Mouse (Mus musculus): ENCODE measurements around the gene Zfp36. TPM values are rescaled to one million over a fixed set of nuclear protein-coding genes. Genes with fewer than 3 reads are reported as not detected.
A peak's percentile ranks its signal among the peaks of the same experiment; 100 is the strongest.

Zfp36 gene
- polyA plus RNA-seq, 1 experiment: 119 TPM

GRCm38 (mm10) chr7:28357984-28358383 lies 22.1 kb downstream of the Zfp36 start:
- no peak overlapping the region for H3K27ac ChIP-seq (ENCODE audit: insufficient read depth, low read depth, low read length)
- no peak overlapping the region for H3K4me3 ChIP-seq (ENCODE audit: insufficient read depth, low read length)
- TF ChIP-seq POLR2A (IDR thresholded peaks at IDR 0.05; ENCODE audit: borderline replicate concordance, low read depth, low read length) (no peak), CTCF (IDR thresholded peaks at IDR 0.05; ENCODE audit: low read depth, low read length) (no peak)
- no peaks in the 10 kb centered on the region for H3K4me1 ChIP-seq (ENCODE audit: control insufficient read depth, insufficient read depth, low read length)

- Histone ChIP-seq H3K27ac (ENCODE audit: insufficient read depth, low read depth, low read length) (no peak overlapping the region), H3K4me1 (ENCODE audit: control insufficient read depth, insufficient read depth, low read length) (peaks cover 1% of the 10 kb centered on the region; the same call in 1 of the 2 replicates), H3K4me3 (ENCODE audit: insufficient read depth, low read length) (no peak overlapping the region)
- TF ChIP-seq CTCF (IDR thresholded peaks at IDR 0.05; ENCODE audit: low read depth, low read length): no peak
These were observed 23.1 kb downstream of the Zfp36 start for GRCm38 (mm10) chr7:28356981-28357380.

- TF ChIP-seq CTCF (IDR thresholded peaks at IDR 0.05; ENCODE audit: low read depth, low read length) (no peak), POLR2A (IDR thresholded peaks at IDR 0.05; ENCODE audit: borderline replicate concordance, low read depth, low read length) (no peak)
- H3K4me1 ChIP-seq (ENCODE audit: control insufficient read depth, insufficient read depth, low read length): peaks cover 3% of the 10 kb centered on the region; the same call in 1 of the 2 replicates
- no peak overlapping the region for H3K27ac ChIP-seq (ENCODE audit: insufficient read depth, low read depth, low read length)
- no peak overlapping the region for H3K4me3 ChIP-seq (ENCODE audit: insufficient read depth, low read length)
These were observed 24.8 kb downstream of the Zfp36 start for GRCm38 (mm10) chr7:28355221-28355620.

GRCm38 (mm10) chr7:28354596-28354995 lies 25.5 kb downstream of the Zfp36 start:
- H3K4me3 ChIP-seq (ENCODE audit: insufficient read depth, low read length): no peak overlapping the region
- TF ChIP-seq CTCF (IDR thresholded peaks at IDR 0.05; ENCODE audit: low read depth, low read length): no peak
- TF ChIP-seq POLR2A (IDR thresholded peaks at IDR 0.05; ENCODE audit: borderline replicate concordance, low read depth, low read length): no peak
- peaks cover 8% of the 10 kb centered on the region for H3K4me1 ChIP-seq (ENCODE audit: control insufficient read depth, insufficient read depth, low read length)
- H3K27ac ChIP-seq (ENCODE audit: insufficient read depth, low read depth, low read length): no peak overlapping the region

GRCm38 (mm10) chr7:28354113-28354581 lies 25.9 kb downstream of the Zfp36 start:
- TF ChIP-seq CTCF (IDR thresholded peaks at IDR 0.05; ENCODE audit: low read depth, low read length) (no peak), POLR2A (IDR thresholded peaks at IDR 0.05; ENCODE audit: borderline replicate concordance, low read depth, low read length) (no peak)
- peaks cover 12% of the 10 kb centered on the region for H3K4me1 ChIP-seq (ENCODE audit: control insufficient read depth, insufficient read depth, low read length)
- no peak overlapping the region for H3K27ac ChIP-seq (ENCODE audit: insufficient read depth, low read depth, low read length)
- no peak overlapping the region for H3K4me3 ChIP-seq (ENCODE audit: insufficient read depth, low read length)

GRCm38 (mm10) chr7:28353267-28353666 lies 26.8 kb downstream of the Zfp36 start:
- Histone ChIP-seq H3K27ac (ENCODE audit: insufficient read depth, low read depth, low read length) (no peak overlapping the region), H3K4me3 (ENCODE audit: insufficient read depth, low read length) (no peak overlapping the region), H3K4me1 (ENCODE audit: control insufficient read depth, insufficient read depth, low read length) (peaks cover 20% of the 10 kb centered on the region)
- no peak for TF ChIP-seq POLR2A (IDR thresholded peaks at IDR 0.05; ENCODE audit: borderline replicate concordance, low read depth, low read length)
- no peak for TF ChIP-seq CTCF (IDR thresholded peaks at IDR 0.05; ENCODE audit: low read depth, low read length)

- Histone ChIP-seq H3K27ac (ENCODE audit: insufficient read depth, low read depth, low read length) (peak overlapping the region; percentile 58), H3K4me1 (ENCODE audit: control insufficient read depth, insufficient read depth, low read length) (peaks cover 27% of the 10 kb centered on the region), H3K4me3 (ENCODE audit: insufficient read depth, low read length) (peak overlapping the region; percentile 93)
- TF ChIP-seq POLR2A (IDR thresholded peaks at IDR 0.05; ENCODE audit: borderline replicate concordance, low read depth, low read length) (no peak), CTCF (IDR thresholded peaks at IDR 0.05; ENCODE audit: low read depth, low read length) (no peak)
These were observed 28.3 kb downstream of the Zfp36 start for GRCm38 (mm10) chr7:28351676-28352191.

GRCm38 (mm10) chr7:28350155-28350883 lies 29.7 kb downstream of the Zfp36 start, which contains the start of gene Rps16:
TSS of gene Rps16 (plus strand) at chr7:28350652.
- H3K27ac ChIP-seq (ENCODE audit: insufficient read depth, low read depth, low read length): peak within 1 kb of the TSS; percentile 83
- peaks cover 27% of the 10 kb centered on the region for H3K4me1 ChIP-seq (ENCODE audit: control insufficient read depth, insufficient read depth, low read length)
- TF ChIP-seq POLR2A (IDR thresholded peaks at IDR 0.05; ENCODE audit: borderline replicate concordance, low read depth, low read length) (0 out of 2 replicates have a peak, but pooled peaks have one; percentile 51), CTCF (IDR thresholded peaks at IDR 0.05; ENCODE audit: low read depth, low read length) (no peak)
- peak within 1 kb of the TSS; percentile 93 for H3K4me3 ChIP-seq (ENCODE audit: insufficient read depth, low read length)

- Histone ChIP-seq H3K4me1 (ENCODE audit: control insufficient read depth, insufficient read depth, low read length) (peaks cover 27% of the 10 kb centered on the region), H3K4me3 (ENCODE audit: insufficient read depth, low read length) (no peak overlapping the region), H3K27ac (ENCODE audit: insufficient read depth, low read depth, low read length) (peak overlapping the region; percentile 73; the same call in 1 of the 2 replicates)
- TF ChIP-seq POLR2A (IDR thresholded peaks at IDR 0.05; ENCODE audit: borderline replicate concordance, low read depth, low read length) (no peak), CTCF (IDR thresholded peaks at IDR 0.05; ENCODE audit: low read depth, low read length) (peak; percentile 13; the same call in 1 of the 2 replicates)
These were observed 31.5 kb downstream of the Zfp36 start for GRCm38 (mm10) chr7:28348601-28349000.

GRCm38 (mm10) chr7:28347746-28348145 lies 32.3 kb downstream of the Zfp36 start:
- peaks cover 27% of the 10 kb centered on the region for H3K4me1 ChIP-seq (ENCODE audit: control insufficient read depth, insufficient read depth, low read length)
- no peak for TF ChIP-seq CTCF (IDR thresholded peaks at IDR 0.05; ENCODE audit: low read depth, low read length)
- no peak for TF ChIP-seq POLR2A (IDR thresholded peaks at IDR 0.05; ENCODE audit: borderline replicate concordance, low read depth, low read length)
- H3K27ac ChIP-seq (ENCODE audit: insufficient read depth, low read depth, low read length): peak overlapping the region; percentile 73
- no peak overlapping the region for H3K4me3 ChIP-seq (ENCODE audit: insufficient read depth, low read length)

All from bone marrow macrophage, adult 2 months (primary cell).